Mouse (Mus musculus) lung, adult 2 months (tissue): ENCODE measurements around the gene Rhebl1.

Source experiments
- CTCF ChIP-seq: fragments of 200-500 bp; IDR thresholded peaks from 2 replicates; pipeline ENCODE4 v1.5.1; 2011; ENCODE audit warnings: mild to moderate bottlenecking, low read length, control low read depth; ENCODE audit not compliant: insufficient read depth
- POLR2A ChIP-seq: fragments of 200-500 bp; IDR thresholded peaks from 2 replicates; pipeline ENCODE4 v1.6.1; 2011; ENCODE audit warnings: low read depth, mild to moderate bottlenecking, control low read depth, low read length, borderline replicate concordance; ENCODE audit errors: extremely low read depth

DNA sequence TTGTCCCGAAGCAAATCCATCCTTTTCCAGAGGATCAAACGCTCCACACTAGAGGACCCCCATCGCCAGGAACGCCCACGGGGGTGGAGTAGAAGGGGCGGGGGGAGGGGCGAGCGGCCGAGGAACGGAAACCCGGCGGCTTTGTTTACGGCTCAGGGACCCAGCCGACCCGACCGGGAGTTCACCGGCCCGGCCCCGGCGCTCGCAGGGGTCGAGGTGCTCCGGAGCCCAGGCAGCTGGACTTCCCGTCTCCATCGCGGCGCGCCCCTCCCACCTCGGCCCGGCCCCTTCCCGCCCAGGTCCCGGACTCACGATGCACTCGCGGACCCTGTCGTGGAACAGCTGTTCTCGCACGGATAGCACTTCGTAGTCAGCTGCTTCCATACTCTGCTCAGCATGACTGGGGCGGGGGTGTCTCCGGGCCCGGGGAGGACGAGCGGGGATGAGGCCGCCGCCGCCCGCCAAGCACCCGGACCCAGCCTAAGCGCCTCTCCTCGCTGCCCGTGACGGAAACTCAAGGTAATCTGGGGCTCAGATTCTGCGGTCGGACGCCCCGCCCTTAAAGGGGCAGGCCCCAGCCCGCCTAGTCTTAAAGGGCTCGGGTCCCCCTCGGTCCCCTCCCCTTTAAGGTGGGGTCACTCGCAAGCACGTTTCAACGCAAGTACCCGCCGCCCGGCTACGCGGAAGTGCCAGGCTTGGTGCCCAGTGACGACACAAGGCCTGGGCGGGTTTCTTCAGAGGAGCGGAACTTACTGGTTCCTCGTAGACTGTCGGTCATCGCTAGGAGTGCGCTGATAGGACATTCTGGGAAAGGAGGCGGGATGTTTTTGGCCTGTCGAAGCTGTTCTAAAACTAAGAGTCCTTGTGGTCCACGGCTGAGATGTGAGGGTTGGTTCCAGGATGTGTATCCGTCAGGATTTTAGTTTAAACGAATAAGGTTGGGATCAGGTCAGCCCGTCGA lies 23.5 kb upstream of the Rhebl1 start, which contains the start of gene Lmbr1l:
- TF ChIP-seq CTCF (no peak), POLR2A (peak; percentile 85; the same call in 1 of the 2 replicates)
